Mouse (Mus musculus) spleen, embryonic (tissue): ENCODE results near the gene Tbc1d10a.

ENCODE experiments used
- CTCF ChIA-PET: fragments of 350-600 bp; sonication (Branson Sonifier 250); formaldehyde crosslinking; loops from one replicate; lab custom pipeline; 2022; lab: Charles Lee

Gene Tbc1d10a

GRCm38 (mm10) chr11:4186486-4187317, at the start of gene Tbc1d10a:
Gene Tbc1d10a, plus strand, starts transcription at chr11:4186789.
- CTCF ChIA-PET: interaction anchor here (0.7 kb wide), 1 partner anchor 21 kb away, joined by 10 read pairs; no protein-coding TSS in a partner anchor

- CTCF ChIA-PET: no interaction called here
These were observed 47.6 kb upstream of the Tbc1d10a start for GRCm38 (mm10) chr11:4138964-4139363.

GRCm38 (mm10) chr11:4141505-4141904, 45.1 kb upstream of the Tbc1d10a start:
- CTCF ChIA-PET: no interaction called here

GRCm38 (mm10) chr11:4142352-4142751, 44.2 kb upstream of the Tbc1d10a start:
- CTCF ChIA-PET: no interaction called here

- CTCF ChIA-PET: no interaction called here
These were observed 43.1 kb upstream of the Tbc1d10a start for GRCm38 (mm10) chr11:4143281-4144062.

- CTCF ChIA-PET: no interaction called here
These were observed 40.2 kb upstream of the Tbc1d10a start for GRCm38 (mm10) chr11:4146381-4146780.

GRCm38 (mm10) chr11:4147098-4147497, 39.5 kb upstream of the Tbc1d10a start:
- CTCF ChIA-PET: no interaction called here

- CTCF ChIA-PET: interaction anchor here (0.8 kb wide), 1 partner anchor 72 kb away, joined by 3 read pairs; no protein-coding TSS in a partner anchor
These were observed 38.5 kb upstream of the Tbc1d10a start for GRCm38 (mm10) chr11:4148120-4148519.

- CTCF ChIA-PET: interaction anchor here (0.8 kb wide), 1 partner anchor 71 kb away, joined by 3 read pairs; no protein-coding TSS in a partner anchor
These were observed 37.9 kb upstream of the Tbc1d10a start for GRCm38 (mm10) chr11:4148536-4149156.

GRCm38 (mm10) chr11:4149886-4150285, 36.7 kb upstream of the Tbc1d10a start:
- CTCF ChIA-PET: no interaction called here

GRCm38 (mm10) chr11:4153694-4154093, 32.9 kb upstream of the Tbc1d10a start:
- CTCF ChIA-PET: interaction anchor here (0.6 kb wide), 1 partner anchor 233 kb away, joined by 3 read pairs; no protein-coding TSS in a partner anchor

GRCm38 (mm10) chr11:4155641-4156040, 30.9 kb upstream of the Tbc1d10a start:
- CTCF ChIA-PET: no interaction called here

GRCm38 (mm10) chr11:4158676-4159075, 27.9 kb upstream of the Tbc1d10a start:
- CTCF ChIA-PET: no interaction called here

GRCm38 (mm10) chr11:4159808-4160708, 26.5 kb upstream of the Tbc1d10a start, which contains the start of the genes Ccdc157 and Sf3a1:
Gene Ccdc157, minus strand, starts transcription at chr11:4160293.
Gene Sf3a1, plus strand, starts transcription at chr11:4160350.
- CTCF ChIA-PET: no interaction called here

- CTCF ChIA-PET: no interaction called here
These were observed 25.7 kb upstream of the Tbc1d10a start for GRCm38 (mm10) chr11:4160758-4161480.

- CTCF ChIA-PET: no interaction called here
These were observed 21.9 kb upstream of the Tbc1d10a start for GRCm38 (mm10) chr11:4164701-4165100.

- CTCF ChIA-PET: no interaction called here
These were observed 20.0 kb upstream of the Tbc1d10a start for GRCm38 (mm10) chr11:4166467-4167090.

- CTCF ChIA-PET: no interaction called here
These were observed 12.0 kb upstream of the Tbc1d10a start for GRCm38 (mm10) chr11:4174586-4174985.

- CTCF ChIA-PET: interaction anchor here (0.9 kb wide), 1 partner anchor 25 kb away, joined by 3 read pairs; no protein-coding TSS in a partner anchor
These were observed 8.9 kb upstream of the Tbc1d10a start for GRCm38 (mm10) chr11:4177716-4178115.
